Mouse (Mus musculus): ENCODE measurements around the gene Ltn1.

Ltn1 gene

GRCm38 (mm10) chr16:87432033-87432814 lies at the start of gene Ltn1:
Gene Ltn1, minus strand, starts transcription at chr16:87432612.
- WGBS, result under 1% methylated on average over 56 of the region's 56 CpGs

- WGBS, result 66% methylated on average over 4 of the region's 4 CpGs
Measured at GRCm38 (mm10) chr16:87470579-87470978, 38.2 kb upstream of the Ltn1 start.

GRCm38 (mm10) chr16:87458752-87459151 lies 26.3 kb upstream of the Ltn1 start:
- 94% methylated on average over 3 of the region's 3 CpGs for WGBS

- under 1% methylated on average over 38 of the region's 38 CpGs for WGBS
Measured at GRCm38 (mm10) chr16:87455180-87455611, 22.8 kb upstream of the Ltn1 start.

GRCm38 (mm10) chr16:87454419-87455179 lies 22.2 kb upstream of the Ltn1 start, which contains the start of gene Usp16:
Gene Usp16, plus strand, starts transcription at chr16:87454703.
- 6% methylated on average over 45 of the region's 45 CpGs for WGBS

GRCm38 (mm10) chr16:87453226-87453625 lies 20.8 kb upstream of the Ltn1 start:
- 87% methylated on average over 2 of the region's 2 CpGs for WGBS

- 95% methylated on average over 3 of the region's 3 CpGs for WGBS
Measured at GRCm38 (mm10) chr16:87445528-87445927, 13.1 kb upstream of the Ltn1 start.

- WGBS, result 39% methylated on average over 1 of the region's 1 CpGs
Measured at GRCm38 (mm10) chr16:87444071-87444470, 11.7 kb upstream of the Ltn1 start.

GRCm38 (mm10) chr16:87442291-87442690 lies 9.9 kb upstream of the Ltn1 start:
- WGBS, result 28% methylated on average over 5 of the region's 5 CpGs

- WGBS, result 20% methylated on average over 9 of the region's 9 CpGs
Measured at GRCm38 (mm10) chr16:87441089-87441488, 8.7 kb upstream of the Ltn1 start.

GRCm38 (mm10) chr16:87440184-87440686 lies 7.8 kb upstream of the Ltn1 start, which contains the start of gene Rwdd2b:
Gene Rwdd2b, minus strand, starts transcription at chr16:87440573.
- WGBS, result 0% methylated on average over 38 of the region's 38 CpGs

GRCm38 (mm10) chr16:87438697-87439096 lies 6.3 kb upstream of the Ltn1 start:
- 92% methylated on average over 8 of the region's 8 CpGs for WGBS

GRCm38 (mm10) chr16:87437096-87437495 lies 4.7 kb upstream of the Ltn1 start:
- WGBS, result 92% methylated on average over 21 of the region's 21 CpGs

- WGBS, result 90% methylated on average over 13 of the region's 13 CpGs
Measured at GRCm38 (mm10) chr16:87435411-87436205, 3.2 kb upstream of the Ltn1 start.

GRCm38 (mm10) chr16:87434946-87435345 lies 2.5 kb upstream of the Ltn1 start:
- WGBS, result 82% methylated on average over 6 of the region's 6 CpGs

- 89% methylated on average over 7 of the region's 7 CpGs for WGBS
Measured at GRCm38 (mm10) chr16:87434266-87434665, 1.9 kb upstream of the Ltn1 start.

GRCm38 (mm10) chr16:87427516-87427915 lies 4.9 kb downstream of the Ltn1 start:
- 89% methylated on average over 8 of the region's 8 CpGs for WGBS

GRCm38 (mm10) chr16:87420662-87421061 lies 11.8 kb downstream of the Ltn1 start:
- WGBS, result 72% methylated on average over 8 of the region's 8 CpGs

- 87% methylated on average over 3 of the region's 3 CpGs for WGBS
Measured at GRCm38 (mm10) chr16:87405001-87405400, 27.4 kb downstream of the Ltn1 start.

- WGBS, result 42% methylated on average over 16 of the region's 16 CpGs
Measured at GRCm38 (mm10) chr16:87393813-87394548, 38.4 kb downstream of the Ltn1 start.

- WGBS, result 62% methylated on average over 3 of the region's 3 CpGs
Measured at GRCm38 (mm10) chr16:87387444-87387977, 44.9 kb downstream of the Ltn1 start.
